Mouse (Mus musculus): Measurements from ENCODE around the gene Dlat. TPM values are rescaled to one million over a fixed set of nuclear protein-coding genes. Genes with fewer than 3 reads are reported as not detected.
A peak's percentile ranks its signal among the peaks of the same experiment; 100 is the strongest.

Gene Dlat
- total and polyA plus RNA-seq, 3 experiments = 45.2 to 67.5 (median 53.4) TPM

DNA sequence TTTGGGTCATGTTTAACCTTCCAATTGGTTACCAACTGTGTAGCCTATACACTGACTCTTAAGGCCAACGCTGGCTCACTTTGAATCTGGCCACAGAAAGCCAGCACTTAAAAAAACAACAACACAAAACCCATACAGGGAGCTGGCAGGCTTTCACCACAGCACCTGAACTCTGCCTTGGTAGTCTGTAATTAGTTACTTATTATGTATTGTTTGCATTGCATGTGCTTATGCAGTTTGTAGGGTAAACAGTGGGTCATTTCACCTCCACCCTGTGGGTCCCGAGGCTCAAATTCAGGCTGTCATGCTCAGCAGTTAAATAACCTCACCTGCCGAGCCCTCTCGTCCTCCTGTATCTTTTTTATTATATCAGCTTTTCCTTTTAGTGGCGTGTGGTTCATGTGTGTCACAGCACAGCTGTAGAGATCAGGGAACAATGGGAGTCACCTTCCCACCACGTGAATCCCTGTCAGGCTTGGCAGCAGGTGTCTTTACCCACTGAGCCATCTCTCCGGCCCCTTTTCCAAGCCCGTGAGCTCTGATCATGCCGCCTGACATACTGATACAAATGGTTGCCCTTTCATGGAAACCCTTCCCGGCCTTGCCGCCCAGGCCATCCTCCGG is 64.7 kb downstream of the Dlat start:
- dilution Hi-C loops (cut with MboI; ENCODE audit: extremely low pct_ligation_motif_present, extremely low pct_unique_long_range_greater_than_20kb, low sequenced_read_pairs) (no loop called here), in situ Hi-C loops (cut with MboI; ENCODE audit: low pct_ligation_motif_present, low pct_unique_long_range_greater_than_20kb, low sequenced_read_pairs) (no loop called here)

GRCm38 (mm10) chr9:50593544-50593943 is 66.0 kb downstream of the Dlat start:
- Histone ChIP-seq H3K4me2 (ENCODE audit: insufficient read depth, low read depth, poor library complexity, severe bottlenecking) (no peak overlapping the region), H3K9ac (ENCODE audit: insufficient read depth, low read depth) (no peak overlapping the region), H3K79me2 (replicated peaks; ENCODE audit: control insufficient read depth, extremely low read depth, insufficient read depth, poor library complexity, severe bottlenecking) (no peaks in the 10 kb centered on the region; the same call in 1 of the 2 replicates), H3K27ac (ENCODE audit: insufficient read depth, low read depth) (no peak overlapping the region), H3K4me3 (replicated peaks in 1 of 3; ENCODE audit: low read depth in 2 of 3, low read length in 2 of 3, poor library complexity in 1 of 3) (no peak overlapping the region), H3K9me3 (replicated peaks; ENCODE audit: low read length) (no peaks in the 10 kb centered on the region), H3K36me3 (replicated peaks in 1 of 2; ENCODE audit: control insufficient read depth in 1 of 2, insufficient read depth in 1 of 2, low read length in 1 of 2) (peaks cover 32 to 41% of the 10 kb centered on the region in 2 experiments), H3K27me3 (replicated peaks) (no peaks in the 10 kb centered on the region), H3K4me1 (ENCODE audit: control insufficient read depth in 1 of 2, insufficient read depth in 2 of 2) (peaks cover 5 to 14% of the 10 kb centered on the region in 2 experiments)
- DNase-seq (ENCODE audit: extremely low read depth) = peak; percentile 68
- in situ Hi-C loops (cut with MboI; ENCODE audit: low pct_ligation_motif_present, low pct_unique_long_range_greater_than_20kb, low sequenced_read_pairs) (no loop called here), dilution Hi-C loops (cut with MboI; ENCODE audit: extremely low pct_ligation_motif_present, extremely low pct_unique_long_range_greater_than_20kb, low sequenced_read_pairs) (no loop called here)
- peak; percentile 29 to 77; a peak in 3 of 4 replicates for TF ChIP-seq CTCF (conservative IDR thresholded peaks at IDR 0.05 in 1 of 2, IDR thresholded peaks at IDR 0.05 in 1 of 2; ENCODE audit: low read depth in 2 of 2, low read length in 2 of 2)
- TF ChIP-seq HCFC1 (IDR thresholded peaks at IDR 0.05; ENCODE audit: low read depth, low read length) = no peak
- TF ChIP-seq RAD21 (IDR thresholded peaks at IDR 0.05; ENCODE audit: low read depth, low read length) = peak; percentile 67
- 0 out of 2 replicates have a peak, but pooled peaks have one; percentile 48 for TF ChIP-seq BHLHE40 (IDR thresholded peaks at IDR 0.05; ENCODE audit: low read depth, low read length)
- peak; percentile 13; the same call in 1 of the 2 replicates for TF ChIP-seq ZC3H11A (IDR thresholded peaks at IDR 0.05; ENCODE audit: low read depth, low read length)
- no peak for TF ChIP-seq ZKSCAN1 (IDR thresholded peaks at IDR 0.05; ENCODE audit: borderline replicate concordance, low read depth, low read length)
- peak; percentile 18; the same call in 1 of the 2 replicates for TF ChIP-seq IRF4 (IDR thresholded peaks at IDR 0.05; ENCODE audit: low read depth, low read length)
- TF ChIP-seq SMC3 (IDR thresholded peaks at IDR 0.05; ENCODE audit: low read depth, low read length) = peak; percentile 75
- no peak for TF ChIP-seq POLR2A (IDR thresholded peaks at IDR 0.05; ENCODE audit: low read depth, low read length)
- no peak for TF ChIP-seq MAX (IDR thresholded peaks at IDR 0.05; ENCODE audit: low read length)
- TF ChIP-seq RCOR1 (conservative IDR thresholded peaks at IDR 0.05; ENCODE audit: low read depth, low read length) = no peak

More for the DNA sequence above, 64.7 kb downstream of the Dlat start:
- Histone ChIP-seq H3K4me1 (ENCODE audit: control insufficient read depth in 1 of 2, insufficient read depth in 2 of 2) (peaks cover 5 to 14% of the 10 kb centered on the region in 2 experiments), H3K4me3 (replicated peaks in 1 of 3; ENCODE audit: low read depth in 2 of 3, low read length in 2 of 3, poor library complexity in 1 of 3) (no peak overlapping the region), H3K27me3 (replicated peaks) (no peaks in the 10 kb centered on the region), H3K36me3 (replicated peaks in 1 of 2; ENCODE audit: control insufficient read depth in 1 of 2, insufficient read depth in 1 of 2, low read length in 1 of 2) (peaks cover 36 to 55% of the 10 kb centered on the region in 2 experiments), H3K9me3 (replicated peaks; ENCODE audit: low read length) (no peaks in the 10 kb centered on the region), H3K79me2 (replicated peaks; ENCODE audit: control insufficient read depth, extremely low read depth, insufficient read depth, poor library complexity, severe bottlenecking) (no peaks in the 10 kb centered on the region; the same call in 1 of the 2 replicates), H3K27ac (ENCODE audit: insufficient read depth, low read depth) (no peak overlapping the region), H3K9ac (ENCODE audit: insufficient read depth, low read depth) (no peak overlapping the region), H3K4me2 (ENCODE audit: insufficient read depth, low read depth, poor library complexity, severe bottlenecking) (no peak overlapping the region)
- no peak for TF ChIP-seq CHD1 (IDR thresholded peaks at IDR 0.05; ENCODE audit: low read depth, low read length)
- TF ChIP-seq MYC (IDR thresholded peaks at IDR 0.05; ENCODE audit: low read depth, low read length) = no peak
- TF ChIP-seq JUN (IDR thresholded peaks at IDR 0.05; ENCODE audit: insufficient read depth, low read depth, low read length) = no peak
- TF ChIP-seq IRF4 (IDR thresholded peaks at IDR 0.05; ENCODE audit: low read depth, low read length) = no peak
- TF ChIP-seq NELFE (IDR thresholded peaks at IDR 0.05; ENCODE audit: low read depth, low read length) = no peak
- TF ChIP-seq MXI1 (IDR thresholded peaks at IDR 0.05; ENCODE audit: low read depth, low read length) = no peak
- TF ChIP-seq POLR2A (IDR thresholded peaks at IDR 0.05; ENCODE audit: low read depth, low read length) = no peak
- DNase-seq (ENCODE audit: extremely low read depth) = no peak

Measured in CH12.LX (cell line).